Mouse (Mus musculus) liver, embryonic 14.5 days (tissue): ENCODE results near the gene Acvr1.

ENCODE experiments used
- CTCF ChIP-seq: IDR thresholded peaks from 2 replicates; pipeline ENCODE4 v1.5.1; 2016; ENCODE audit warnings: antibody characterized with exemption, low read depth, control low read depth
- EP300 ChIP-seq: IDR thresholded peaks from 2 replicates; pipeline ENCODE4 v1.6.1; 2016; ENCODE audit warnings: antibody characterized with exemption, low read depth

- TF ChIP-seq CTCF (no peak), EP300 (no peak)
Observed at GRCm38 (mm10) chr2:58366196-58366595, 200.8 kb downstream of the Acvr1 start.
